Mouse (Mus musculus): ENCODE measurements around the gene Maz.

Gene Maz

DNA sequence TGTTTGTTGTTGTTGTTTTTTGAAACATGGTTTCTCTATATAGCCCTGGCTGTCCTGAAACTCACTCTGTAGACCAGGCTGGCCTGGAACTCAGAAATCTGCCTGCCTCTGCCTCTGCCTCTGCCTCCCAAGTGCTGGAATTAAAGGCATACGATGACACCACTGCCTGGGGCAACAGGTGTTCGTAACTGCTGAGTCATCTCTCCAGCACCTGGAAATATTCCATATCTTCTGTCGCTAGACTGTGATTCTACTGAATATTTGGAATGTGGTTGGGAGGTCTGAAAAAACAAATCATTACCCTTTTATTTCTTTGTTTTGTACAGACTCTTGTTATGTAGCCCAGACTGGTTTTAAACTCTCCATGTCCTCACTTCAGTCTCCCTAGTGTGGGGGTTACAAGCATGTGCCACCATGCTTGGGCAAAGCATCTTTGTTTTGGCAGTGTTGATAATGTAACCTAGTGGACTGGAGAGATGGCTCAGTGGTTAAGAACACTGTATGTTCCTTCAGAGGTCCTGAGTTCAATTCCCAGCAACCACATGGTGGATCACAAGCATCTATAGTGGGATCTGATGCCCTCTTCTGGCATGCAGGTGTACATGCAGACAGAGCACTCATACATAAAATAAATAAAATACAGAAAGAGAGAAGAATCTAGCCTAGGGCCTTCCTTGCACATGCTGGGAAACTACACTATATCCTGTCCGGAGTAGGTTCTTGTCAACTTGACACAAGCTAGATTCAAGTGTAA lies 22.5 kb downstream of the Maz start:
- DNase-seq = no peak

DNA sequence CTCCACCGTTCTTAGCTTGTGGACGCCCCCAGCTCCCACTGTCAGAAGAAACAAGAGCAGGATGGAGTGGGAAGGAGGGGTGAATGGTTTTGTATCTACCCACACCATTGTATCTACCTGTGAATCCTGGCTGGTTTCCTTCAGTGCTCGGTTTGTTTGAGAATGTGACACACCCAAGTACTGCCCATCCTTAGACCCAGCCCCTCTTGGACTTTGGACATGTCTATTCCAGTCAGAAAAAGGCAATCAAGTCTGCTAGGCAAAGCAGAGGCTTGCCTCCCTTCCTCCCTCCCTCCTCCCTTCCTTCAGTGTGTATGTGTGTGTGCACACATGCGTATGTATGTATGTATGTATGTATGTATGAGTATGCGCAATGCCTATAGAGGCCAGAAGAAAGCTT lies 23.2 kb downstream of the Maz start:
- DNase-seq = no peak

DNA sequence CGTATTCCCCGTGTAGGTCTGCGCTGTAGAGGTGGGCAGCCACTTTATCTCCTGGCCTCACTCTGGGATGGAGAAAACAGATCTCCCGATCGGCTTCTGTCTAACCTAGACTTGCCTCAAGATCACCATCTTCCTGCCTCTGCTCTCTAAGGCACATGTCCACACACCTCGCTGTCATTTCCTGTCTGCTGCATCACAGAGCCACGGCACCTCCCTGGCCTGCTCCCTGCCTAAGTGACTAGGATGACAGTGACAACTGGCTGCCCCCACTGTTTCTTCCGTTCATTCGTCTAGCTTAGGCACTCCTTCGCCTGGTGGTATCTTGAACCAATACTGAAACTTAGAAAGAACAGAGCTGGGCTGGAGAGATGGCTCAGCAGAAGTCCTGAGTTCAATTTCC lies 27.3 kb downstream of the Maz start:
- DNase-seq = no peak

DNA sequence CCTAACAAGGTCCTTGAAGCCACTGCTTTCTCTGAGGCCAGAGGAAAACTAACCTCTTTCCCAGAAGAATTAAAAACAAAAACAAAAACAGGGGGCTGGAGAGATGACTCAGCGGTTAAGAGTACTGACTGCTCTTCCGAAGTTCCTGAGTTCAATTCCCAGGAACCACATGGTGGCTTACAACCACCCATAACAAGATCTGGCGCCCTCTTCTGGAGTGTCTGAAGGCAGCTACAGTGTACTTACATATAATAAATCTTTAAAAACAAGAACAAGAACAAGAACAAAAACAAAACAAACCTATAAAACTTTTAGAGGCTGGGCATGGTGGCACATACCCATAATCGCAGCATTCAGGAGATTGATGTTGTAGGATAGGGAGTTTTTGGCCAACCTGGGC lies 30.4 kb downstream of the Maz start:
- no peak for DNase-seq

DNA sequence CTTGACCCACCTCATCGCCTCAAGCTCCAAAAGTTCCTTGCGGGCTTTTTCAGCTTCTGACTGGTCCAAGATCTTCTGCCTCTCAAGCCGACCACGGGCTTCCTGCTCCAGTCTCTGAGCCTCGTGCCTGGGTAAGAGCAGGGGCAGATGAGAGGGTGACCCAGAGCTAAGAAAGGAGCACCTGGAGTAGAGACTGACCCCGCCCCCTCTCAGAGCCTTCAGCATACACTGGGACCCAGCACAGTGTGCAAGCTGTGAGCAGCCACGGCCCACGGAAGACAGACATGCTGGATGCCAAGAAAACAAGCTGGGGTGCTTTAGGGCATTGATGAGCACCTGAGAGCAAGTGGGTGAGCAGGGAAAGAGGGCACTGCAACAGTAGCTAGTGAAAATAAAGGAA lies 38.0 kb downstream of the Maz start:
- DNase-seq = no peak

DNA sequence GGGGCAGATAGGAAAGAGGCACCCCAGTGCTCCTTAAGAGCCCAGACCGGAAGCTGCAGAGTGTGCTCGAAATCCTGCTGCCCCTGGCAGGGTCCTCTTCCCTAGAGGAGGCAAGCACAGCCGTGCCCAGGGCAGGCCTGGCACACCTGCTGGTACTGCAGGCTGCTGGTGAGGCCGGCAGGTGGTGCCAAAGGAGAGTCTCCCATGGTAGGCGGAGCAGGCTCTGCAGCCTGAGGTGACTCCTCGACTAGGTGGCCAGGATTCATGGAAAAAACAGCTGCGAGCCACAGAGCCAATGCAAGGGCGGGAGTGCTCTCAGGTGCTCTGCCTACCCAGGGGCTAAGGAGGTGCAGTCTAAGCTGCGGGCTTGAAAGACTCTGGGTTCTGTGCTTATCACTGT lies 40.5 kb downstream of the Maz start:
- DNase-seq = peak; percentile 63

DNA sequence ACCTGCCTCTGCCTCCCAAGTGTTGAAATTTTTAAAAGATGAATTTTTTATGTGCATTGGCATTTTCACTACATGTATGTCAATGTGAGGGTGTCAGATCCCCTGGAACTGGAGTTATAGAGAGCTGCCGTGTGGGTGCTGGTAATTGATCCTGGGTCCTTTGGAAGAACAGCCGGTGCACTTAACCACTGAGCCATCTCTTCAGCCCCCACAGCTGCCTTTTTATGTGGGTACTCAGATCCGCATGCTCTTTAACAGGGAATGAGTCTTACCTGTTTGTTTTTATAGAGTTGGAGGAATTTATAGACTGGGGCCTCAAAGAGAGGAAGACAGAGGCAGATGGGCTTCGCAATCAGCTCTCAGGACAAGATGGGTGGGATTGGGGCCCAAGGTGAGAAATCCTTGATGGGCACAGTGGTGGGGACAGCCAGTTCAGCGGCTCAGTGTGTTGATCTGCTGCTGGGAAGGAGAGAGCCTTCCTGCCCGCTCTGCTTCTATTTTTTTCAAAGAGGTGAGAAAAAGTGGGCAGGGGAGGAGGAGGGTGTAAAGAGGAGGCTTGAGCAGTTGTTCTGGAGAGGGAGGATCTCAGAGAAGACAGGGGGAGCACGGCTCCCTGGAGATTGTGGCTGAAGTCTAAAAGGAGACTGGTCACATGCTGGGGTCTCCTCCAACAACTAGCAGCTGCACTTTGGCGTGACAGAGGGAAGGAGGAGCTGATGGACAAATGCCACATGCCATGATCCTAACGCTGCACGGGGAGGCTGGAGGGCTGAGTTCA lies 42.0 kb downstream of the Maz start:
- peak; percentile 38 for DNase-seq

DNA sequence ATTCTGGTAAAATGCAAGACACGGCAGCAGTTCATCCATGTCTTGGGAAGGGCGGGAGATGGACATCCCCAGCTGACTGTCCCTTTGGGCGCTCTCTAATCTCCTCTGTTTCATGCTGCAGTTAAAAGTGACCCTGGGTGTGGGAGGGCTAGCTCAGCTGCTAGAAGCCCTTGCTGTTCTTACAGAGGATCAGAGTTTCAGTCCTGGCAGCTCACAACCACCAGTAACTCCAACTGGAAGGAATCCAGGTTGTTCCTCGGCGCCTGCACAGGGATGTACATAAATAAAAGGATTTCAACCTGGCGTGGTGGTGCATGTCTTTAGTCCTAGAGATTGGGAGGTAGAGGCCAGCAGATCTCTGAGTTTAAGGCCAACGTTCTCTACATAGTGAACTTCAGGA lies 43.7 kb downstream of the Maz start:
- DNase-seq = no peak

DNA sequence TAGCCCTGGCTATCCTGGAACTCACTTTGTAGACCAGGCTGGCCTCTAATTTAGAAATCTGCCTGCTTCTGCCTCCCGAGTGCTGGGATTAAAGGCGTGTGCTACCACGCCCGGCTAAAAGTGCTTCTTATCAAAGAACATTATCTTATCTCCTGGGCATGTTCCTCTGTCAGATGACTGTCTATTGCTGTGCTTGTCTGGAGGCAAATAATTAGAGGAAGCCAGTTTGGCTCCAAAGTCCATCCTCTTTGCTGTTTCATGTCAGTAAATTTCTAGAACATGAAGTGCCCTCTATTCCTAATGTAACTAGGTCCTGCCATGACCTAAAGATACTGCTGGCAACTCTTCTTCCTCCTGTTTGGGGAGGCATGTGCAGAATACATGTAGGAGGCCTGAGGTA lies 44.8 kb downstream of the Maz start:
- DNase-seq = no peak

DNA sequence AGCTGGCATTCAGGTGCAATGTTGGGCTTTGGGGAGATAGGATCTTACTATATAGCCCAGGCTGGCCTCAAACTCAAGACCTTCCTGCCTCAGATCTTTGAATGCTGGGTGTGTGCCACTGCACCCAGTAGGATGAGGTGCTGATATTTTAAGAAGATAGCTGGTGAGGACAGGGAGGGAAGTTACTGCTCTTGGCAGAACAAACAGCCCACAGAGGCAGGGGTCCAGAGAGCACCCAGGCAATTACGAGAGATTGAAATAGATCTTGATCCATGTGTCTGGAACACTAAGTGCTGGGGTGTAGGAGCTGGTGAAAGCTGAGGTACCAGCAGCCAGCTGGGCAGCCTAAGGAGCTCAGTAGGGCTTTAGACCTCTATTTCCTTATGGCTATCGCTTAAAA lies 45.2 kb downstream of the Maz start:
- no peak for DNase-seq

DNA sequence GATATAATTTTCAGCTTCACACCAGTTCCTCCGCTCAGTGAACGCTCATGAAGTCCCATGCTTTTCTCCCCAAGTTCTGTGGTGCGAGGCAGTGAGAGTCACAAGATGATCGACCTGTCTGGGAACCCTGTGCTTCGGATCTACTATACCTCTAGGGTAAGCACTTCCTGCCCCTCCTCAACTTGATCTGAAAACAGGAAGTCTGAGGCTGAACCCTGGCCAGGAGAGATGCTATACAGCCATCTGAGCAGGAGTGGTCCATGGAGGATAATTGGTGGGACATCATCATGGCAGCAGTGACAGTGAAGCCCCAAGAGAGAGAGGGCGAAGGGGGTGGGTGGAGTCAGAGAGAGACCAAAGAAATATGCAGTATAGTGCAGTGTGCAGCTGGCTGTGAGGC lies 48.0 kb downstream of the Maz start:
- no peak for DNase-seq

DNA sequence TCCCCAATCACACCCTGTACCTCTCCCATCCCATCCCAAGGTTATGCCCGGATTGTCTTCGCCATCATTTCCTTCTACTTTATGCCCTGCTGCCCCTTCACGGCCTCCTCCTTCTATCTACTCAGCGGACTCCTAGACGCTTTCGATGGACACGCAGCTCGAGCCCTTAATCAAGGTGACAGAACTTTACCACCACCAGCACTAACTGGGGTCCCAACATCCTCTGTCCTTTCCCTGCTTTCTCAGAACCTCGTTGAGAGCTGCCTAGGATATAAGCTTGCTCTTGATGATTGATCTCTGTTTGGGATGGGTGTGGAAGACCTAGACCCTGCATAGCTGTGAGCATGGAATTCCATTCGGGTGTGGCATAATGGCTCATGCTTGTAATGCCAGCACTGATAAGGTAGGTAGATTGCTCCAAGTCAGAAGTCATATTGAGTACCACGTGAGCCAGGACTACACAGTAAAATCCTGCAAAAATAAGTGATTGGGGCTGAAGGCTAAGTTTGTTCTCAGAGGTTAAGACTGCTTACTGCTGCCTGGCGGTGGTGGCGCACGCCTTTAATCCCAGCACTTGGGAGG lies 49.9 kb downstream of the Maz start:
- no peak for DNase-seq

DNA sequence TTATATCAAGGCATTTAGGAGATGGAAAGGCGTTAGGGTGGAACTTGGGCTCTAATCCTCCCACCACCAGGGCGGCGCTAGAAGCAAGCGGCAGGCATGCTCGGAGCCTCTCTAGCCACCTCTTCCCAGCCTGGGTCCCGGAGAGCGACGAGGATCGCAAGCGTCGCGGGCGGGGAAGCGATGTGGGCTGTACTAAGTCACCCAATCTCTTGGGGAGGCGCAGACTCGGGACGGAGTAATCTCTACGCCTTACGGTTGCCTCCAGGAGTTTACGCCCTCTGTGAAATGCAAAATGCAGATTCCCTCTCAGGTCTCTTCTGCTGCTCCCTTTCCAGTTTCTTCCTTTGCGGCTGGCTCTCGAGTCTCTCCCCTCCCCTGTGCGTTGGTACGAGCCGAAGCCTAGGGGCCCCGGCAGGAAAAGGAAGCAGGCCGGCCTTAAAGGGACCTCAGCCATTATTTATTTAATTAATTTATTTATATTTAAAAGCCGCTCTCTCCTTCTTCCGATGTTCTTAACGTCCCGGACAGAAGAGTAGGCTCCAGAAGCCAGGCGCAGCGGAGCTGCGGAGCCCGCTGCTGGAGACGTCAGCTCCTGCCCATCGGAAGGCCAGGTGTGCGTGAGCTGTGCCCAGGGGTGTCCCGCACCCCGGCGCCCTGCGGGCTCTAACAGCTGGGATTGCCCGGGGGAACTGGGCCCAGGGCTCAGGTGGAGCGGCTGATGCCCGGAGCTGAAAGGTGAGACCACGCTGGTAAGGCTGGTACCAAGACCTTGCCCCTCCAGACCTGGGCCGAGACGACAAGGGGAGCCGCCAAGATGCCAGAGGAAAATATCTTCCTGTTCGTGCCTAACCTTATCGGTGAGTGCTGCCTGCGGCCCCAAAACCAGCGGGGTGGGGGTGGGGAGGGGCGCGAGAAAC lies 50.6 kb downstream of the Maz start, which contains the start of gene Cdiptos:
TSS of gene Cdiptos (minus strand) at position 149 of the 917 bp plus-strand sequence.
- DNase-seq = peak; percentile 94

DNA sequence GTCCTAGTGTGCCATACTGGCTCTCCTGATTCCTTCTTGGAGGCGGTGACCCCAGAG lies 51.1 kb downstream of the Maz start, which contains the start of gene Cdipt:
TSS of gene Cdipt (plus strand) at position 22 of the 57 bp plus-strand sequence.
- no peak for DNase-seq

DNA sequence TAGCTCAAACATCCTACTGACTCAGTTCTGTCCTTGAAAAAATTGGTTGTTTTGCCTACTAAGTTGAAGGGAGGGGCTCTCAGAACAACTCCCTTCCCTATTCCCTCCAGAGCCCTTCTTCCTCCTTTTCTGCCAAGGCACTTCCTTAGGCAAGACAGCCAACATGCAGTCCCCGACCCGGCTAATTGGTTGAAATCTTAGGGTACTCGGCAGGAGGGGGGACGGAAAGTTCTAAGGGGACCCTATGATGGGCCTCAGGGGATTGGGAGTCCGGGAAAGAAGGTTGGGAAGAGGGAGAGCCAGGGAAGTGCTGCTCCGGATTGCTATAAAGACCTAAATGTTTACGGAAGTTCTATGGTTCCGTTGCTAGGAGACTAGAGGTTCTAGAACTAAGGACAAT lies 51.3 kb downstream of the Maz start:
- DNase-seq = no peak

All from right cerebral cortex, postnatal 25 days (tissue).